Mouse (Mus musculus): Measurements from ENCODE around the gene Hist1h4d.
"Not testable (repeated sequence)": the region's sequence is repeated elsewhere in the genome, so short reads cannot be mapped to it uniquely, and the experiment has no call there.

DNA sequence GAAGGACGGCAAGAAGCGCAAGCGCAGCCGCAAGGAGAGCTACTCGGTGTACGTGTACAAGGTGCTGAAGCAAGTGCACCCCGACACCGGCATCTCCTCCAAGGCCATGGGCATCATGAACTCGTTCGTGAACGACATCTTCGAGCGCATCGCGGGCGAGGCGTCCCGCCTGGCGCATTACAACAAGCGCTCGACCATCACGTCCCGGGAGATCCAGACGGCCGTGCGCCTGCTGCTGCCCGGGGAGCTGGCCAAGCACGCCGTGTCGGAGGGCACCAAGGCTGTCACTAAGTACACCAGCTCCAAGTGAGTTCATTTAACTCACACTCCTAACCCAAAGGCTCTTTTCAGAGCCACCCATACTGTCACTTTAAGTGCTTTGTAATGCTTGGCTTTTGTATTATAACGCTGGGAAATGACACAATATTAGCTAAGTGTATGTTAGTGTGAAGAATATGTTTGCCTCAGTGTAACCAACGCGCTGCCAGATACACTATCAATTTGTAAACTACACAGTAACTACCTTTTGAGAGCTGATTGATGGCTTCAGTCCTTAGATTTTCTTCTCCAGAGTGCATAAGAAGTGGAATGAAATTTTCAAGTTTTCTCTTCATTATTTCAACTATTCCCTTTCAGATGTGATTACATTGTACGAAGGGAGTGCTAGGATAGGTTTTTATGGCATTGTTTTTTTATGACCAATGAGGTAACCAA lies 9.7 kb upstream of the Hist1h4d start:
- TF ChIP-seq CTCF (IDR thresholded peaks at IDR 0.05; ENCODE audit: borderline replicate concordance, insufficient read depth, low read depth, low read length); POLR2A (IDR thresholded peaks at IDR 0.05; ENCODE audit: borderline replicate concordance, insufficient read depth, low read length): not testable (repeated sequence)

Measured in cerebellum, adult 2 months (tissue).